Mouse (Mus musculus): ENCODE data around the gene Tmem259. TPM values are rescaled to one million over a fixed set of nuclear protein-coding genes. Genes with fewer than 3 reads are reported as not detected.
A peak's percentile ranks its signal among the peaks of the same experiment; 100 is the strongest.

The Tmem259 gene
- total RNA-seq, 2 experiments from 2014 or later = 117 to 120 TPM

DNA sequence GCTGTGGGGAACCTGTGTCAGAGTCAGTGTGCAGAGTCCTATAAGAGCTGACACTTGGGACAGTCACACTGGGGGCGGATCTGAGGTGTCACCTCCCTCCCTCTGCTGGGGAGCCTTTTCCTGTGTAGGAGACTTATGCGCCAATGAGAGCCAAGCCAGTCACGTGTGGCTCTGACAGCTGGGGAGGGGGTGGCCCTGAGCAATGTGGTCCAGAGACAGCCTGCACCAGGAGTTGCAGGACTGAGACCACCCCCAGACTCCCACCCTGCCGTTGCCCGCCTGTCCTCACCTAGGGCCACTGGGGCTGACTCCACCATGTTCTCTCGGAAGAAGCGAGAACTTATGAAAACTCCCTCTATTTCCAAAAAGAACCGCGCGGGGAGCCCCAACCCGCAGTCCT is 32.4 kb upstream of the Tmem259 start, which contains the start of gene Arhgap45:
Arhgap45 (plus strand) TSS at position 143 of the 400 bp plus-strand sequence.
- DNase-seq = no peak

DNA sequence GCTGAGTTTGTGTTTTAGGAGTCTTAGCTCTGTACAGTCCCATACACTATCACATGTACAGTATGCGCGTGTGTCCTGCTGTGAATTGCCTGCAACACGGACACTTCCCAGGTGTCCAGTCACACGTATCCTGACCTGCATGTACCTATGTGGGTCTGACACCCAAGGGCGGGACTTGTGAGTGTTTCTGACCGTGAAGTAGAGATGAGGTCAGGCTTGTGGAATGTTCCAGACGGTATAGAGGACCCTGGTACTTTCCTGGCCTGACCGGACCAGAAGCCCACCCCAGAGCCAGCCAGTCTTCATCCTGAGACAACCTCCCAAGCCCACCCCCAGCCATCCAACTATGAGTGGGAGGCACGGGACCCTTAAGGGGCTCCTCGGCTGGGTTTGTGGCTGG is 31.5 kb upstream of the Tmem259 start:
- DNase-seq = no peak

DNA sequence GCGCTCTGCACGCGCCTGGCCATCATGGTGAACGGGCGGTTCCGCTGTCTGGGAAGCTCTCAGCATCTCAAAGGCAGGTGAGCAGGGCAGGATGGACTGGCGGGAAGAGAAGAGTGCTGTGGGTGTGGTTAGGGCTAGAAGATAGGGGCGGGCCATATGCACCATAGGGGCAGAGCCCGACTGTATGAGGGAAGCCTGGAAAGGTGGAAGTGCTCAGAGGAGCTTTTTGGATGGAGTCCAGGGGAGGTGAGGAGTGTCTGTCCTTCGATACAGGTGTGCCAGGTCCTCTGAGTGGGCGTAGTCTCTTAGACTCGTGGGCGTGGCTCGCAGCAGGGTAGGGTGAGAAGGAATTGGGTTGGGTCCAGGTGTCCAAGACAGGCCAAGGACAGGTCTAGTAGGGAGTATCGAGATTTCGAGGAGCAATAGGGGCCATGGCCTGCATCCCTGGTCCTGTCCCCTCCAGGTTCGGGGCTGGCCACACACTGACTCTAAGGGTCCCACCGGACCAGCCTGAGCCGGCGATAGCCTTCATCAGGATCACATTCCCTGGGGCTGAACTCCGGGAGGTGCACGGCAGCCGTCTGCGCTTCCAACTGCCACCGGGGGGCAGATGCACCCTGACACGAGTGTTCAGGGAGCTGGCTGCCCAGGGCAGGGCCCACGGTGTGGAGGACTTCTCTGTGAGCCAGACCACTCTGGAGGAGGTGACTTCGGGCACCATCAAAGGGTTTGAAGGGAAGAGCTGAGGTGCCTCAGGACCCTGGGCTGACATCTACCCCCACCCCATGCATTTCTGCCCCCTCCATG is 30.6 kb upstream of the Tmem259 start:
- DNase-seq = no peak

DNA sequence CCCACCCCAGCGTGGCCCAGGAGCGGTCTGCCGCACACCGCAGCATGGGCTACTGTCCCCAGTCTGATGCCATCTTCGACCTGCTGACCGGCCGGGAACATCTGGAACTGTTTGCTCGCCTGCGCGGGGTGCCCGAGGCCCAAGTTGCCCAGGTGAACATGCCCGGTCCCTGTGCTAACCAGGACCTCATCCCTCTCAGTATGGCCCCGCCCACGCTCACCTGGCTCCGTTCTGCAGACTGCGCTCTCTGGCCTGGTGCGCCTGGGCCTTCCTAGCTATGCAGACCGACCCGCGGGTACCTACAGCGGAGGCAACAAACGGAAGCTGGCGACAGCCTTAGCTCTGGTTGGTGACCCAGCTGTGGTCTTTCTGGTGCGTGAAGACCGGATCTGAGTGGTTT is 29.5 kb upstream of the Tmem259 start:
- DNase-seq = no peak

DNA sequence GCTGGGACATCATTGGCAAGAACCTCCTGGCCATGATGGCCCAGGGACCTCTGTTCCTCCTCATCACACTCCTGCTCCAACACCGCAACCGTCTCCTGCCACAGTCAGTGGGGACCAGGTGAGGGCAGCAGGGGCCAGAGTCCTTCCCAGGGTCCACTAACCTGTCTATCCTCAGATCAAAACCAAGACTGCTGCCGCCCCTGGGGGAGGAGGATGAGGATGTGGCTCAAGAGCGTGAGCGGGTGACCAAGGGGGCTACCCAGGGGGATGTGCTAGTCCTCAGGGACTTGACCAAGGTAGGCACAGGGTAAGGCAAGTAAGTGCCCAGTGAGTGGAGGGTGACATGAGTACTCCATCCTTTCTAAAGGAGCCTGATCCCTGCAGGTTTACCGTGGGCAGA is 27.6 kb upstream of the Tmem259 start:
- no peak for DNase-seq

DNA sequence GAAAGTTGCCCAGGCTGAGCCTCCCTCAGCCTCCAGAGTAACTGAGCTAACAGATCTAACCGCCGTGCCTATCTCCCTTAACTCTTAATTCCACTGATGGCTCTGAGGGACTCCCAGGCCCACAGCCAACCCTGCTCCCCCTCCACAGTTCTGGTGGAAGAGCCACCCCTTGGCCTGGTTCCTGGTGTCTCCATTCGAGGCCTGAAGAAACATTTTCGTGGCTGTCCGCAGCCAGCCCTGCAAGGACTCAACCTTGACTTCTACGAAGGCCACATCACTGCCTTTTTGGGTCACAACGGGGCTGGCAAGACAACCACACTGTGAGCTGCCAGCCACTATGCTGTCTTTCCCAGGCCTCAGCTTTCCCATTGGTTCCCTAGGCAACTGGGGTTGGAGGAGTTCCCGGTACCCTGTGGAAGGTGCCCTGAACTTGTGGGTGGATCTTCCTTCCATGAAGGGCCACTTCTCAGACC is 20.1 kb upstream of the Tmem259 start:
- no peak for DNase-seq

DNA sequence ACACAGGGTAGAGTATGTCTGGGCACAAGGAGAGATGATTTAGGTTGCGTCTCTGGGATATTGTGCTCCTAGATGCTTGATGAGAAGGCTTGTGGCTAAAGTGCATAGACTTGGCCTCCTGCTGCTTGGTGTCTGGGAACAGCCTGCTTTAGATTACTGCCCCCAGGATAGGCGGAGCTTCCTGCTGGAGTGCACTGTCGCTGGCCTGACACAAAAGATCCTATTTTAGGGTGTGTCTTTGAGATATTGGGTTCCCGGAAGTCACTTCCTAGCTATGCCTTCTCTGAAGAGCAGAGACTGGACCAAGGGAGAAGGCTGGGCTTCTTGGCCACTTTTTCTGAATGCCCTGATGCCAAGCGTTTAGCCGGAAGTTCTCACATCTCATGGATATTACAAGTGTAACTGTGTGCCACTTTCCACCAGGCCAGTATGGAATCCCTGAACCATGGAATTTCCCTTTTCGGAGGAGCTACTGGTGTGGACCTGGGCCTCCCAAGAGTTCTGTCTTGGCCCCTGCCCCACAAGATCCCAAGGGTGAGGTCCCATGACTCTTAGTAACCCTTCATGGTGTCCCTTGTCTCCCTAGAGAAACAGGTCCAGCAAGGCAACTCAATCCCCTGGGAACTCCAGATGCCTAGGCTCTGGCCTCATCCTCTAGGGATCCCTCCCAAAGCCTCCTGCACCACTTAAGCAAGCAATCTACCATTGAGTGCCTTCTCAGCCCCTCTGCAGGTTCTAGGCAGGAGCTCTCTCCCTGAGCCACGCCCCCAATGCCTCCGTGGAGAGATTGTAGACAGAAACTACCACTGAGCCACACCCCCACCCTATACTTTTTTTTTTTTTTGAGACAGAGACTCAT is 19.5 kb upstream of the Tmem259 start:
- DNase-seq = no peak

DNA sequence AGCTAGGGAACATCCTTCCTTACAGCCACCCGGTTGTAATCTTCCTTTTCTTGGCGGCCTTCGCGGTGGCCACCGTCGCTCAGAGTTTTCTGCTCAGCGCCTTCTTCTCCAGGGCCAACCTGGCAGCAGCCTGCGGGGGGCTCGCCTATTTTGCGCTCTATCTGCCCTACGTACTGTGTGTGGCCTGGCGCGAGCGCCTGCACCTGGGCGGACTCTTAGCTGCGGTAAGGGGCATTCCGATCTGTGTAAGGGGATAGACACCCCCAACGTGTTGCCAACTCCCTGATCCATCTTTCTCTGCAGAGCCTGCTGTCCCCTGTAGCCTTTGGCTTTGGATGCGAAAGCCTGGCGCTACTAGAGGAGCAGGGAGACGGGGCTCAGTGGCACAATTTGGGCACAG is 18.7 kb upstream of the Tmem259 start:
- no peak for DNase-seq

DNA sequence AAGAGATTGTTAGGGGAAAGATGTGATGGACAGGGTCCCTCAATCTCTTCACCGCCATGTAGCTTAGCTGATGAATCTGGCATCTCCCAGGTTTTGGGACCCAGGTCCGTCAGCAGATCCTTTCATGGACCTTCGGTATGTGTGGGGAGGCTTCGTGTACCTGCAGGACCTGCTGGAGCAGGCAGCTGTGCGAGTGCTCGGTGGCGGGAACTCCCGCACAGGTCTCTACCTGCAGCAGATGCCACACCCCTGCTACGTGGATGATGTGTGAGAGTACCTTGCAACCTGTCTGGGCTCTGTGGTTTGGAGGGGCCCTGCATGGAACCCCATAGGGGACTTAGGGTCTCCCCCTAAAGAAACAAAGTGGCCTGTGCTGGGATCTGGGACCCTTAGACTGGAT is 17.8 kb upstream of the Tmem259 start:
- no peak for DNase-seq

DNA sequence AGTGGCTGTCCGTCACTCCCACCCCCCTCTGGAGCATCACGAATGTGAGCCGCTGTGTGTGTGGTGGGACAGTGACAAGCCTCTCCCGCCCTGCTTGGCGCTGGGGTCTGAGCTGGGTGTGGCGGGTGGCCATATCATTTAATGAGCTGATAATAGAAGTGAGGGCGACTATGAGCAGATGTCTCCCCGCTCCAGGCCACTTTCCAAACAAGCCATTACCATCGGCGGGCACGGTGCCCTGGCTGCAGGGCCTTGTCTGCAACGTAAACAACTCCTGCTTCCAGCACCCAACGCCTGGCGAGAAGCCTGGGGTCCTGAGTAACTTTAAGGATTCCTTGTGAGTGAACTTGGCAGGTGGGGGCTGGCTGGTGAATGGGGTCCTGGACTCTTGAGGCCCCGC is 13.7 kb upstream of the Tmem259 start:
- DNase-seq = peak; percentile 78

DNA sequence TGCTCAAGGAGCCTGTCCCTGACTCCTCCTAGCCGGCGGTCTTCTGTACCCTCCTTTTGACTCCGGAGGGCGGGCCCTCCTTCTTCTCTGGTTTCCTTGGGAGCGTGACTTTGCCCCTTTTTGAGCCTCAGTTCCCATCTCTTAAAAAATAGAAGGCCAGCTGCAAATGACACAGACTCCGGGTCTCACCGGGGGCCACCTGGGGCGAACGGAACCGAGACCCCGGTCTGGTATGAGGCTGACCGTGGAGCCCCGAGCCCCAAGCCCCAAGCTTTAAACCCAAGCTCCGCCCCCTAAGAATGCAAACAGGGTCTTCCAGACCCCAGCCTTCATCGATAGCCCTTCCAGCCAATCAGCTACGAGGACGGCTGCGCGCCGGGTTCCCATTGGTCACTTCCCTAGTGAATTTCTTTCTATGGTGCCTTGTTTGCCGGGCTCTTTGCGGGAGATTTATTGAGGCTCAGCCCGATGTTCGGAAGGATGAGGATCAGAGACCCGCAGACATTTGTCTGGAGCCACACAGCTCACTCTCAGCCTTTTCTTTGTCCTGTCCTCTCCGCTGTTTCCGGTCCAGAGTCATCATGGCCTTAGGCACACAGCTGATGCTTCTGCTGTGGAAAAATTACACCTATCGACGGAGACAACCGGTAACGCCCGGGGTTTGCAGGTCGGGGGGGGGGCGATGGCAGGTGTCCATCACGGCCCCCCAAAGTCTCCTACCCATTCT is 13.1 kb upstream of the Tmem259 start:
- peak; percentile 77 for DNase-seq

DNA sequence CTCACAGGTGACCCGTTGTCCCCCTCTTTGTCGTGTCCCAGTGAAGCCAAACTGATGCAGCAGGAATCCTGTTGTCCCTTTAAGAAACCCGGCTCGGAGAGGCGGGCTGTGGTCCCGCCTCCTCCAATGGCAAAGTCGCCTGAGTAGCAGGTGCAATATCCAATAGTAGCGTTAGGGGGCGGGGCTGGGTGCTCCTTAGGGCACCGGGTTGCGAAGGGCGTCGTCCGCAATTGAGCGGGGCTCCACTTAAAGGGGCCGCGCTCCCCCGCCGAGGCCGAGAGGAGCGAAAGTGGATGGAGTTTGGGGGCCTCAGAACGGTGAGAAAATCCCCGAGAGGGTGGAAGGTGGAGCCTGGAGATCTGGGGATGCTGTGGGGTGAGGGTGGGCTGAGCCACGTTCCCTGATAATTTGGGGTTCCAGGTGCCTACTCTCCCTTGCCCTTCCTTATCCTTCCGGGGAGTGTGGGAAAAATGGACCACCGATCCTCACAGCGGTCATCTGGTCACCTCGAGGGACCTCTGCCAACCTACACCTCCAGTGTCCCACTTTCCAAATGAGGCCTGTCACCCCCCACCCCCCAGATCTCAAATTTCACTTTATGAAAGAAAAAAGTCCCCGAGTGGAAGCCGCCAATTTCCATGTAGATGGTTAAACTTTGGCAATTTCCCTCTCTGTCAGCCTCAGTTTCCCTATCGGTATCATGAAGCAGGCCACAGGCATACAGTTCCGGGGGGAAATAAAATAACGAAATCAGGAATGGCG is 12.3 kb upstream of the Tmem259 start, which contains the start of gene Abca7:
Abca7 (plus strand) TSS at position 223 of the 762 bp plus-strand sequence.
- peak; percentile 99 for DNase-seq

DNA sequence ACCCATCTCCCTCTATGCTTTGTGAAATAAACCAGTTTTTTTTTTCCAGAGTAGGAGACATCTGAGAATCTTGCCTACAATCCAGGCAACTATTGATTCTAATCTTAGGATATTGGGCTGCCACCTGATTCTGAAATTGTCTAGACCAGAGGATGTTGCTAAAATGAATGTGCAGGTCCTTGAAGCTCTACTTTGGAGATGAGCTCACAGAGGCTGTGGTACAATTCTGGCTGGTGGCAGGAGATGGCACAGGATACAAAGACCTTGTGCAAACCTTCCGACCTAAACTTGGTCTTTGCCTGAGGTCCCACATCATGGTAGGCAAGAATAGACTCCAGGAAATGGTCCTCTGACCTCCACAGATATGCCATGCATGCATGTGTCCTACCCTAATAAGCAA is 11.5 kb upstream of the Tmem259 start:
- DNase-seq = no peak

DNA sequence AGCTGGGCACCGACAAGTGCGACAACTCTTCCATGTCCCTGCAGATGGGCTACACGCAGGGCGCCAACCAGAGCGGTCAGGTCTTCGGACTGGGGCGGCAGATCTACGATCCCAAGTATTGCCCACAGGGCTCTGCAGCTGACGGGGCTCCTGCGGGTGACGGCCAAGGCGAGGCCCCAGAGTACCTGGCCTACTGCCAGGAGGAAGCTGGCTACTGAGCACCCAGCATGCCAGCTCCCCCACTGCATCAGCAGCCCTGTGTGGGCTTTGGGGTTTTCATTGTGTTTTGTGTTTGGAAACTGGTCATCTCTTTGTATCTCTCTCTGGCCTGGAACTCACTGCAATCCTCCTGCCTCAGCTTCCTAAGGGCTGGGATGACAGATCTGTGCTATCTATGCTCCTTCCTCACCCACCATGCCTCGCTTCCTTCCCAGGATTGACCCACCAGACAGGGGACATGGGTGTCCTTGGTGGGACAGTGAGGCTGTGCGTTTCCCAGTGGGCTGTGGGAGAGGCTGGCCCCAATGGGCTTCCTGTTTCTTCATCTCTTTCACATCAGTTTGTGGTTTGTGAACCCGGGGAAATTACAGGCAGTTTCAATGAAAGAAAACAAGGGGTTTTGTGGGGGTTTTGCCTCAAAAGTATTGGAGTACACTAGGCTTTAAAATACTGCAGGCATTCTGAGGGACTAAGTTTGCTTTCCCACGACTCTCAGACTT is 10.4 kb upstream of the Tmem259 start:
- peak; percentile 54 for DNase-seq

DNA sequence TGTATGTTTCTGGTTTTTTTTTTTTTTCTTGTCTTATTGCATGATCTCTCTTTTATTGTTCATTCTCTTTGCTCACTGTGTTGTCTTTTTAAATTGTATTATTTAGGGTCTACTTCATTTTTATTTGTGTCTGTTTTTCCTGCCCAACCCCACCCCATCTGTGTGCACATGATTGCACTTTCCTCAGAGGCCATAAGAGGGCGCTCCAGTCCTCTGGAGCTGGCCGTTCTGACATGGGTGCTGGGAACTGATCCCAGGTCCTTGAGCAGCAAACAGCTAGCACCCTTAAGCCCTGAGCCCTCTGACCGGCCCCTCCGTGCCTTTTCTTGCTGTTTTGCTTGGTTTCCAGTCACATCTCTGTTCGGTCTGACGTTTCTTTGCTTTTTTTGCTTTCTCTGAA is 7.4 kb upstream of the Tmem259 start:
- no peak for DNase-seq

DNA sequence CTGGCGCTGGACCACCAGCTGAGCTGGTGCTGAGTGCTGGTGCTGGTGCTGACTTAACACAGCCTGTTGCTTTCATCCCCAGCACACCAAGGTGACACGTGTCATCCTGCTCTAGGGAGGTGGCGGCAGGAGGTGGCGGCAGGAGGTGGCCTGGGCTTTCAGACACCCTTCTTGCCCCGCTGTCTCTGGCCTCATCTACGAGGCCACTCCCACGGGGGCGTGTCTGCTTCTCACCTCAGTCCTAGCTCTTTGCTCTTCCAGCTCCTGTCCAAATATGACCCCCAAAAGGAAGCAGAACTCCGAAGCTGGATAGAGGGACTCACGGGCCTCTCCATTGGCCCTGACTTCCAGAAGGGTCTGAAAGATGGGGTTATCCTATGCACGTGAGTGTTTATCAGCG is 7.0 kb upstream of the Tmem259 start:
- no peak for DNase-seq

DNA sequence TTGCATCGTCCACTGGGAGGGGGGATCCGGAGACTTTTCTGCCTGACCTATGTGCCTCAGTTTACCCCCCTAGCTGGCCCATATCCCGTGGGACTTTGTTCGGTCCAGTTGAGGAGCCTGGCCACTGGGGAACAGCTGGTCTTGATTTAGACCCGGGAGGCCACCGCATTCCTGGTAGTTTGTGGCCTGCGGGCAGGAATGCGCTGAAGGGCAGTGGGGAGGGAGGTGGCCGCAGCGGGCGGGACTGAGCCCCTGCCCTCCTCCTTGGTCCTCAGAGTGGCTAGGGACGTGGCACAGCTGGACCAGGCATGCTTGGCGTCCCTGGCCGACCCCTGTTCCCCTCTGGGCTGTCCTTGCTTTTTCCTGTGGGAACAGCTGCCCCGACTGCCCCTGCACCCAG is 5.7 kb upstream of the Tmem259 start:
- DNase-seq = no peak

DNA sequence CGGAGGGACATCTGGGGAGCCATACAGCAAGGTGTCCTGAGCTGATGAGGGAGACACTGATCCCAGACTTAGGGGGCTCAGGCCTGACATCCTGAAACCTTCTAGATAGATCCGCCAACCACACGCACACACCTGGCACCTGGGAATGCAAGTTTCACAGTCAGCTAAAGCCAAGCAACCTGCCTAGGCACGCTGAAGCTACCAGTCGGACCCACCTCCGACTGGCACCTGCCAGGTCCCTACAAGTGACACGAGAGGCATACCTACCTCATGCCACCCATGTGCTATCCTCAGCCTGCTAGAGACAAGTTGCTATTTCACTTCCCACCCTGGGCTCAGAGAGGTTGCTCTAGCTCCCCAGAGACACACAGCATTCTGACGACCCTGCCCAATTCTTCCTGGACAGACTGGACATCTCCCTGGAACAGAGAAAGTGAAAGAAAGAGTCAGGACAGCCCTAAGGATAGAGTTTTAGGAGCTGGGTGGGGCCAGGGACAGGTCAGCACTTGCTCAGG is 5.2 kb upstream of the Tmem259 start:
- DNase-seq = no peak

DNA sequence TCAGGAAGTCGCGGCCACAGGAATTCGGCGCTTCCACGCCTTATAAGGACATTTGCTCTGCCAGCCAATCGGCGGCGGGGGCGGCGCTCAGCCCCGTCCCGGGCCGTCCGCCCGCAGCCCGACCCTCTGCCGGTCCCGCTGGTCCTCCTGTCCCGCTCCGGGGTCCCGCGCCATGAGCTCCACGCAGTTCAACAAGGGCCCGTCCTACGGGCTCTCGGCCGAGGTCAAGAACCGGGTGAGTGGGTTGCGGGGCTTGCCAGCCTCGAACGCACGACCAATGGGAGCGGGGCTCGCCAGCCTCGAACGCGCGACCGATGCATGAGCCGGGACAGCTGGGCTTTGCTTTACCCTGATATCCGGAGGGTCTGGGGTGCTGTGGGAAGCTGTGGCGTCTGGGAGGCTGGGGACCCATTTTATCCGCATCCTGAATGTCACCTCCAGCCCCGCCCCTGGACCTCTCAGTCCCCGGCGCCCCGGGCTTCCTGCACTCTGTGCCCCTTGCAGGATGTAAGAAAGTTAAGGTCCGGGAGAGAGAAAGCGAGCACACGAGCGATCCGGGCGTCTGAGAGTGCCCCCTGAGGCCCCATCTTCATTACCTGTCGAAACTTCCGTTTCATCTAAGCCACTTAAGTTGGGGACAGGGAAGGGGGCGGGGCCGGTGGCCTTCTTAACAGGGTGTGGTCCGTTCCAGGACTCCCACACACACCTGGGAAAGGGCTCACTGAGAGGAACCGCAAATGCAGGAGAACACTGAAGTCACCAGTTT is 4.6 kb upstream of the Tmem259 start, which contains the start of gene Cnn2:
Cnn2 (plus strand) TSS at position 79 of the 766 bp plus-strand sequence.
- DNase-seq = peak; percentile 79
